ENCODE assay signal across 9 mouse cellular contexts in genomic region chr11:87504690-87505214, GRCm38 (mm10).
A peak's percentile ranks its signal among the peaks of the same experiment; 100 is the strongest.
DNase-seq lines count a peak whose midpoint lies in the region; ATAC-seq and TF ChIP-seq lines count a peak whose summit lies in the region.
"Had no signal": no experiment of that assay in that cellular context is flagged by ENCODE, and none has a peak within 500 bp of the region (broad histone marks: within the 10 kb centered on the region; RNA-seq: fewer than 3 reads in every experiment).

No protein-coding gene starts in this region.

- no peak for TF ChIP-seq POLR2A in CH12.LX (IDR thresholded peaks at IDR 0.05; ENCODE audit: low read depth, low read length)

- dilution Hi-C loops in CH12.LX (cut with MboI; ENCODE audit: extremely low pct_ligation_motif_present, extremely low pct_unique_long_range_greater_than_20kb, low sequenced_read_pairs): no loop called here

- 54% methylated on average over 5 of the region's 5 CpGs for WGBS in kidney, postnatal 0 days
- 61% methylated on average over 5 of the region's 5 CpGs for WGBS in kidney, embryonic 14.5 days
- 34% methylated on average over 5 of the region's 5 CpGs for WGBS in limb, embryonic 13.5 days

- no peak overlapping the region for H3K4me2 ChIP-seq in kidney, postnatal 0 days (ENCODE audit: low read length)
- H3K4me2 ChIP-seq in kidney, embryonic 14.5 days (replicated peaks; ENCODE audit: low read depth, low read length): no peak overlapping the region
- no peak overlapping the region for H3K4me2 ChIP-seq in CH12.LX (ENCODE audit: insufficient read depth, low read depth, poor library complexity, severe bottlenecking)
- H3K4me2 ChIP-seq in limb, embryonic 13.5 days (replicated peaks): peak overlapping the region; percentile 38; the same call in 1 of the 2 replicates
- H3K4me2 ChIP-seq: hindbrain, embryonic 15.5 days had no signal

- H3K79me2 ChIP-seq in CH12.LX (replicated peaks; ENCODE audit: control insufficient read depth, extremely low read depth, insufficient read depth, poor library complexity, severe bottlenecking): no peaks in the 10 kb centered on the region

- TF ChIP-seq CTCF in kidney, postnatal 0 days (IDR thresholded peaks at IDR 0.05; ENCODE audit: low read depth): peak; percentile 66
- peak; percentile 35 to 87; a peak in 3 of 4 replicates for TF ChIP-seq CTCF in CH12.LX (conservative IDR thresholded peaks at IDR 0.05 in 1 of 2, IDR thresholded peaks at IDR 0.05 in 1 of 2; ENCODE audit: low read depth in 2 of 2, low read length in 2 of 2)

- no peak for TF ChIP-seq EP300 in CH12.LX (IDR thresholded peaks at IDR 0.05; ENCODE audit: low read length)

- no peak overlapping the region for H3K9ac ChIP-seq in kidney, postnatal 0 days (ENCODE audit: low read depth, low read length)
- H3K9ac ChIP-seq in kidney, embryonic 14.5 days (ENCODE audit: low read depth, low read length): no peak overlapping the region
- no peak overlapping the region for H3K9ac ChIP-seq in CH12.LX (ENCODE audit: insufficient read depth, low read depth)
- H3K9ac ChIP-seq in limb, embryonic 13.5 days: peak overlapping the region; percentile 19; the same call in 1 of the 2 replicates
- H3K9ac ChIP-seq: hindbrain, embryonic 15.5 days had no signal

- no peaks in the 10 kb centered on the region for H3K36me3 ChIP-seq in kidney, postnatal 0 days (ENCODE audit: insufficient read depth, low read length)
- no peaks in the 10 kb centered on the region for H3K36me3 ChIP-seq in kidney, embryonic 14.5 days (ENCODE audit: control insufficient read depth, insufficient read depth, low read length)
- no peaks in the 10 kb centered on the region for H3K36me3 ChIP-seq in CH12.LX (replicated peaks in 1 of 2; ENCODE audit: control insufficient read depth in 1 of 2, insufficient read depth in 1 of 2, low read length in 1 of 2)
- no peaks in the 10 kb centered on the region for H3K36me3 ChIP-seq in limb, embryonic 13.5 days
- H3K36me3 ChIP-seq: hindbrain, embryonic 15.5 days had no signal

- no peaks in the 10 kb centered on the region for H3K9me3 ChIP-seq in kidney, postnatal 0 days (replicated peaks; ENCODE audit: low read length)
- H3K9me3 ChIP-seq in kidney, embryonic 14.5 days (ENCODE audit: control insufficient read depth, low read length): no peaks in the 10 kb centered on the region
- no peaks in the 10 kb centered on the region for H3K9me3 ChIP-seq in CH12.LX (replicated peaks; ENCODE audit: low read length)
- H3K9me3 ChIP-seq in limb, embryonic 13.5 days: no peaks in the 10 kb centered on the region
- H3K9me3 ChIP-seq: hindbrain, embryonic 15.5 days had no signal

- H3K27ac ChIP-seq in kidney, postnatal 0 days: no peak overlapping the region
- no peak overlapping the region for H3K27ac ChIP-seq in kidney, embryonic 14.5 days (ENCODE audit: low read depth, low read length)
- H3K27ac ChIP-seq in CH12.LX (ENCODE audit: insufficient read depth, low read depth): no peak overlapping the region
- no peak overlapping the region for H3K27ac ChIP-seq in limb, embryonic 13.5 days
- H3K27ac ChIP-seq: hindbrain, embryonic 15.5 days had no signal

- peak; percentile 90 for TF ChIP-seq RAD21 in CH12.LX (IDR thresholded peaks at IDR 0.05; ENCODE audit: low read depth, low read length)

- peak; percentile 80 for DNase-seq in kidney, postnatal 0 days (ENCODE audit: low spot score)
- DNase-seq in CH12.LX (ENCODE audit: extremely low read depth): no peak
- DNase-seq in NIH3T3 (ENCODE audit: low read depth): peak; percentile 73
- no peak for DNase-seq in right cerebral cortex, postnatal 36 days (ENCODE audit: low spot score in 2 of 2)
- DNase-seq in right cerebral cortex, postnatal 14 days: no peak

- in situ Hi-C loops in CH12.LX (cut with MboI; ENCODE audit: low pct_ligation_motif_present, low pct_unique_long_range_greater_than_20kb, low sequenced_read_pairs): loop anchor here (5.0 kb wide), 1 partner anchor 32 kb away; no protein-coding TSS in a partner anchor

- ATAC-seq in kidney, postnatal 0 days (replicated peaks; ENCODE audit: low FRiP score, low read depth): no peak
- no peak for ATAC-seq in kidney, embryonic 14.5 days (ENCODE audit: low FRiP score, low TSS enrichment)
- ATAC-seq in limb, embryonic 13.5 days (ENCODE audit: low FRiP score, low read depth): no peak

- no peak overlapping the region for H3K4me3 ChIP-seq in kidney, postnatal 0 days (replicated peaks; ENCODE audit: low read depth, low read length)
- no peak overlapping the region for H3K4me3 ChIP-seq in kidney, embryonic 14.5 days (ENCODE audit: low read length)
- H3K4me3 ChIP-seq in CH12.LX (replicated peaks in 1 of 3; ENCODE audit: low read depth in 2 of 3, low read length in 2 of 3, poor library complexity in 1 of 3): no peak overlapping the region
- H3K4me3 ChIP-seq in limb, embryonic 13.5 days: no peak overlapping the region
- H3K4me3 ChIP-seq: hindbrain, embryonic 15.5 days; myocyte had no signal

- no peaks in the 10 kb centered on the region for H3K4me1 ChIP-seq in kidney, postnatal 0 days (replicated peaks; ENCODE audit: insufficient read depth, low read length)
- H3K4me1 ChIP-seq in kidney, embryonic 14.5 days (ENCODE audit: control insufficient read depth, insufficient read depth, low read length): no peaks in the 10 kb centered on the region
- H3K4me1 ChIP-seq in CH12.LX (ENCODE audit: control insufficient read depth in 1 of 2, insufficient read depth in 2 of 2): no peaks in the 10 kb centered on the region
- H3K4me1 ChIP-seq in limb, embryonic 13.5 days: no peaks in the 10 kb centered on the region; the same call in 1 of the 2 replicates
- H3K4me1 ChIP-seq: hindbrain, embryonic 15.5 days had no signal

- H3K27me3 ChIP-seq in kidney, postnatal 0 days (ENCODE audit: insufficient read depth, low read length): no peaks in the 10 kb centered on the region
- H3K27me3 ChIP-seq in kidney, embryonic 14.5 days (ENCODE audit: control insufficient read depth, insufficient read depth, low read length): no peaks in the 10 kb centered on the region
- no peaks in the 10 kb centered on the region for H3K27me3 ChIP-seq in CH12.LX (replicated peaks)
- H3K27me3 ChIP-seq in limb, embryonic 13.5 days: no peaks in the 10 kb centered on the region
- H3K27me3 ChIP-seq: hindbrain, embryonic 15.5 days had no signal

TF ChIP-seq in CH12.LX, 34 proteins besides CTCF, POLR2A, EP300 and RAD21:
- TF ChIP-seq MYC (IDR thresholded peaks at IDR 0.05; ENCODE audit: low read depth, low read length) (0 out of 2 replicates have a peak, but pooled peaks have one; percentile 43), ZC3H11A (IDR thresholded peaks at IDR 0.05; ENCODE audit: low read depth, low read length) (peak; percentile 26; the same call in 1 of the 2 replicates), MAX (IDR thresholded peaks at IDR 0.05; ENCODE audit: low read length) (no peak), ZNF384 (IDR thresholded peaks at IDR 0.05; ENCODE audit: low read depth, low read length) (peak; percentile 69), SMC3 (IDR thresholded peaks at IDR 0.05; ENCODE audit: low read depth, low read length) (peak; percentile 68)

Comparison
In these comparisons a context has a peak if more than half of its experiments do, and no peak if none do; other contexts are left out.
1. DNase-seq: peak in kidney, postnatal 0 days (single experiment) and NIH3T3 (single experiment); none in CH12.LX (single experiment), right cerebral cortex, postnatal 36 days (0 of 2) and right cerebral cortex, postnatal 14 days (single experiment).